Mouse (Mus musculus): ENCODE measurements around the gene Traip.

Gene Traip

DNA sequence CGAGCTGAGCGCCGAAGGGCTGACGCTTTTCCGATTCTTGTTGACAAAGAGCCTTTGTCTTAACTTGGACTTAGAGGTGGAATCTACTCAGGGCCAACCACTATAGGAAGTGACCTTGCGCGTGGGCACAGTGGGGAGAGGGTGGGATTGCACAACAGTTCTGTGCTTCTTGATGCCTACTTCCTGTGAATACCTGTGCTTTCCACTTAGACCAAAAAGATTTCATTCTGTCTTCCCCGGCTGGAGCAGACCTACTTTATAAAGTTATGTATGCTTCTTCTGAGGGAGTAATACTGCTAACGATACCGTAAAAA is at the start of gene Traip:
Gene Traip (plus strand): TSS at position 215 of the 314 bp plus-strand sequence.
- DNase-seq = no peak

DNA sequence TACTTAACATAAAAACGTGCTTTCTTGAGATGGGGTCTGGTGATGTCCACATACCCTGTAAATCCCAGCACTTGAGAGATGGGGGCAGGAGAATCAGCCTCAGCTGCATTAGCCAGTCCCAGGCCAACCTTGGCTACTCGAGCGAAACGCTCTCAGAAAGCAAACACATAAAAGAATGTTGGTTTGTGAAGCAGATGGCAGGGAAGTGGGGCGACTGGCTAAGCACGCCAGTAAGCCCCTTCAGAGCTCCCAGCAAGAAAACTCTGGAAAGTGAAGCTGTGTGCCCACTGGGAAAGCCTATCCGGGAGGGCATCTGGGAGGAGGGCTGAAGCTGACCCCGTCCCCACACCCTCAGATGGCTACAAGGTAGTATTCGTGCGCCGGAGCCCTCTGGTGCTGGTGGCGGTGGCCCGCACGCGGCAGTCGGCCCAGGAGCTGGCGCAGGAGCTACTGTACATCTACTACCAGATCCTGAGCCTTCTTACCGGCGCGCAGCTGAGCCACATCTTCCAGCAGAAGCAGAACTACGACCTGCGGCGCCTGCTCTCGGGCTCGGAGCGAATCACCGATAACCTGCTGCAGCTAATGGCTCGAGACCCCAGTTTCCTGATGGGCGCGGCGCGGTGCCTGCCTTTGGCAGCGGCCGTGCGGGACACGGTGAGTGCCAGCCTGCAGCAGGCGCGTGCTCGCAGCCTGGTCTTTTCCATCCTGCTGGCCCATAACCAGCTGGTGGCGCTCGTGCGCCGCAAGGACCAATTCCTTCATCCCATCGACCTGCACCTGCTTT is 48.9 kb upstream of the Traip start:
- peak; percentile 85 to 91 for DNase-seq

DNA sequence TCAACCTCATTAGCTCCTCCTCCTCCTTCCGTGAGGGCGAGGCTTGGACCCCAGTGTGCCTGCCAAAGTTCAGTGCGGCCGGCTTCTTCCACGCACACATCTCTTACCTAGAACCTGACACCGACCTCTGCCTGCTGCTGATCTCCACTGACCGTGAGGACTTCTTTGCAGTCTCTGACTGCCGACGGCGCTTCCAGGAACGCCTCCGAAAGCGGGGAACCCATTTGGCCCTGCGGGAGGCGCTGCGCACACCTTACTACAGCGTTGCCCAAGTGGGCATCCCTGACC is 48.4 kb upstream of the Traip start:
- no peak for DNase-seq

DNA sequence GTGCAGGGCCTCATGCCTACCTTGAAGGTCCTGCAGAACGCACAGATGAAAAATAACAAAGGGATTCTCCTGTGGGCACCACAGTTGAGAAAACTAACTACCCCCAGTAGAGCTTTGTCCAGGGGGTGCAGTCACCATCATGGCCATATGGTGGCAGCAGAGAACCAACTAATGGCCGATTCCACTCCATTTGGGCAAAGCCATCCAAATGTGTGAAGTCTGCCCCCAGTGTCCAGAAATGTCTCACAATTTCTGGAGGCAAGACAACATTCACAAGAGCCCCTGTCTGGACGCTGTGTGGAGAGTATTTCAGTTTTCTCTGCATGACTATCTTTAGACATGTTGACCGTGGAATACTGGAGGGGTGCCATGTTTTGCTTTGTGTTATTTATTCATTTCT is 45.2 kb upstream of the Traip start:
- peak; percentile 93 to 94 for DNase-seq

DNA sequence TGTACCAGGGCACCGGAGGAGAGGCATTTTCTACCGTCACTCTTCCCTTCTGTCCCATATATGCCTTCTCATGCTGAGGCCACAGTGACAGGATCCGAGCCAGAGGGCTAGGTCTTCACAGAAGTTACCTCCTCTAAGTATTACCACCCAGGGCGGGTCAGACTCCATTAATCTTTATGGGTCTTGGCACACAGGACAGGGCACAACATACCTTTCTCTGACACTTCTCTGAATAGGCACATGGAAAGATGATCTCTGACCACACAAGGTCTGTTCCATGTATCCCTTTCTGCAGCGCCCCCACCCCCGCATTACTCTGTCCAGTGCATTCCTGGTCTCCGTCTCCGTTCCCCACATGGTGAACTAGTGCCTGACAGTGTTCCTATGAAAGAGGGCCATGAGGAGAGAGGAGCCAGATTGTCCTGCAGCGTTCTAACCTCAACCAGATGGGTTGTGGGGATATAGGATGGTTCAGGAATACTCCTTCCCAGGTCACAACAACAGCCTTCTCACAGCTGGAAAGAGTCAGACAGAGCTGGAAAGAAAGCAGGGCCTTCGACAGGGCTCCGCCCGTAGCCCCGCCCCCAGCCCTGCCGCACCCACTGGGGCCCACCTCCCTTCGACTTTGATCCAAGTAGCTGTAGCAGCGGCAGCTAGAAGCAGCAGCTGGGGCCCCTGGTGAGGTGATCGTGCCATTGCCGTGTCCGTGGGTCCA is 43.5 kb upstream of the Traip start, which contains the start of gene Mst1r:
Gene Mst1r (plus strand): TSS at position 622 of the 715 bp plus-strand sequence.
- peak; percentile 88 to 92 for DNase-seq

DNA sequence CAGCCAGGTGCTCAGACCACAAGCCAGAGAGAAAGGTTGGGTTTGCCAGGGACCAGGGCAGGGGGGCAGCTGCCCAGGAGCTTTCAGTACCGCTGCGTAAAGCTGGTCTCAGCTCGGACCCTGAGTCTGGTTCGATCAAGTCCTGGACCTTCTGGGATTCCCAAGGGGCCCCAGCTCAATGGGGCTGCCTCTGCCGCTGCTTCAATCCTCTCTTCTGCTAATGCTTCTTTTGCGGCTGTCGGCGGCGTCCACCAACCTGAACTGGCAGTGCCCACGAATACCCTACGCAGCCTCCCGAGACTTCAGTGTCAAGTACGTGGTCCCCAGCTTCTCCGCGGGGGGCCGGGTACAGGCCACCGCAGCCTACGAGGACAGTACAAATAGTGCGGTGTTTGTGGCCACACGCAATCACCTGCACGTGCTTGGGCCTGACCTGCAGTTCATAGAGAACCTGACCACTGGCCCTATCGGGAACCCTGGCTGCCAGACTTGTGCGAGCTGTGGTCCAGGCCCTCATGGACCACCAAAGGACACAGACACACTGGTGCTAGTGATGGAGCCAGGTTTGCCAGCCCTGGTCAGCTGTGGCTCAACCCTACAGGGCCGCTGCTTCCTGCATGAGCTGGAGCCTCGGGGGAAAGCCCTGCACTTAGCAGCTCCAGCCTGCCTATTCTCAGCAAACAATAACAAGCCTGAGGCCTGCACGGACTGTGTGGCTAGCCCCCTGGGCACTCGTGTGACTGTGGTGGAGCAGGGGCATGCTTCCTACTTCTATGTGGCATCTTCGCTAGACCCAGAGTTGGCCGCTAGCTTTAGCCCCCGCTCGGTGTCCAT is 42.8 kb upstream of the Traip start:
- peak in 1 of 2 experiments; percentile 36 for DNase-seq

DNA sequence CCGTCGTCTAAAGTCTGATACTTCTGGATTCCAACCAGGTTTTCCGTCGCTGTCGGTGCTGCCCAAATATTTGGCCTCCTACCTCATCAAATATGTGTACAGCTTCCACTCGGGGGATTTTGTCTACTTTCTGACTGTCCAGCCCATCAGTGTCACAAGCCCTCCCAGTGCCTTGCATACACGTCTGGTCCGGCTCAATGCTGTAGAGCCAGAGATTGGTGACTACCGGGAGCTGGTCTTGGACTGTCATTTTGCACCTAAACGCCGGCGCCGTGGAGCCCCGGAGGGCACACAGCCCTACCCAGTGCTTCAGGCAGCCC is 42.2 kb upstream of the Traip start:
- no peak for DNase-seq

DNA sequence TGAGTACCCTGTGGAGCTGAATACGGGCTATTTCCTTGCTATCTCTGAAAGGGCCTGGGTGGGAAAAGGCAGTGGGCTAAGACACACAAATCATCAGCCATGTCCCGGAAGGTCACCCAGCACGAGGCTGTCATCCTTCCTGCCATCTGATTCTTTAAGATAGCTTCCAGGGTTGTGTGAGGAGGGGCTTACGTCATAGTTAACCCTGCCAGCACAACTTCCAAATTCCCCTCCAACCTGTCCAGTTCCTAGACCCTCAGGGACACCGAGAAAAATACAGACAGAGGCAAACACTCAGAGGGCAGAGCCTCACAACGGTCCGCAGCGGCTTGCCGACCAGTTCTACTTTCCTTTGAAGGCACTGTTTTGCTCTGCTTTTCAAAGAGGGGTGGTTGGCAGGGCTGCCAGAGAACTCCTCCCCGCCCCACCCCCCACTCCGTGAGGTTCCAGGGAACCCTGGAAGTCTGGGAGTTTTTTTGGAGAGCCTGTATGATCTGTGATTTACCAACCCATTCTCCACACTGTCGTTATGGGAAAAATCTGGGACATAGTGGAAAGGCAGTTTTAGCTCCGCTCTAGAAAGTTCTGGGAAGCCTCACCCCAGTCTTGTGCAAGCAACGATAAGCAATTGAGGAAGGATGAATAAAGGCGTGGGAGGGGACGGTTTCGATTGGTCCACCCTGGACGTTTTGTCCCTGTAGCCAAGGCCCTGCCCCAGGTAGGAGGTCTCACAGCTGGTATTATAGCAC is 41.4 kb upstream of the Traip start:
- peak in 1 of 2 experiments; percentile 23 for DNase-seq

DNA sequence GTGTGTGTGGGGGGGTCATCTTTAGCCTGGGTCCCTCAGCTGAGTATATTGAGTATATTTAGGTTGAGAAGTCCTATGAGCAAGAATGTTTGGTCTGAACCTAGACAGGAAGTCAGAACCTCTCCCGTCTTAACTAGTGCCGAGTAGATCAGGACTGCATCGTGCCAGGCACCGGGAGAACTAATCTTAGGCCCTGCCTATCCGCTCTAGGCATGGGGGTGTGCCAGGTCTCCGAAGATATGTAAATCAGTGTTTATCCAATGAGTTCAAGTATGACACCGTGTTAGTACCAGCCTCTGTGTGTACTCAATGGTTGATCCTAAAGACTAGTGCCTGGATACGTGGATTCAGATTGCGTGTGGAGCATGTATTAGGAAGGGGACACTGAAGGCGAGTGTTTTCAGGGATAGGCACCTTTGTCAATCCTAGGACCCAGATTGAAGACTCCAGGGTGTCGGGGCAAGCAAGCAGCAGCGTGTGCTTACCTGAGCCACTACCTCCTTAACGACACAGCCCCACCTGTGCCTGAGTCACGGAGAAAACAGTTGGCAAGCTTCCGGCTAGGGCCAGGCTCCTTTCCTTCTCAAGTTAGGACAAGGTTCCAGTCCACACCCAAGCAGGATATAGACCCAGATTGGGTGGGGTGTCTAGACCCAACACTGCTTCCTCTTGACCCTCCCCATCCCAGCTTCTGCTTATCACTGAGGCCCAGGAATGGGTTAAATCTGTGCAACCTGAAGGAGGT is 39.7 kb upstream of the Traip start:
- no peak for DNase-seq

DNA sequence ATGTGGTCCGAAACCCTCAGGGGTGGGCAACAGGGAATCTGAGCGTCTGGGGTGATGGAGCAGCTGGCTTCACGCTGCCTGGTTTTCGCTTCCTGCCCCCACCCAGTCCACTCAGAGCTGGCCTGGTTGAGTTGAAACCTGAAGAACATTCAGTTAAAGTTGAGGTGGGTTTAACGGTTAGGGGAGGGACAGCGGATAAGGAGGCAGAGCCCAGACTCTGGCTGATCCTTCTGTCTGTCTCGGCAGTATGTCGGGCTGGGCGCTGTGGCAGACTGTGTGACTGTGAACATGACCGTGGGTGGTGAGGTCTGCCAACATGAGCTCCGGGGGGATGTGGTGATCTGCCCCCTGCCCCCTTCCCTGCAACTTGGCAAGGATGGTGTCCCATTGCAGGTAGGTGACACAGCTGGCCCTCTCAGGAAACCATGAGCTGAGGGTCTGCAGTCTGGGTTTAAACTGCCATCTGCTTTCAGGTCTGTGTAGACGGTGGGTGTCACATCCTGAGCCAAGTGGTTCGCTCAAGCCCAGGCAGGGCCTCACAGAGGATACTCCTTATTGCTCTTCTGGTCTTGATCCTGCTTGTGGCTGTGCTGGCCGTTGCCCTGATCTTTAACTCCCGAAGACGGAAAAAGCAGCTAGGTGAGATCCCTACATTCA is 35.0 kb upstream of the Traip start:
- DNase-seq = no peak

DNA sequence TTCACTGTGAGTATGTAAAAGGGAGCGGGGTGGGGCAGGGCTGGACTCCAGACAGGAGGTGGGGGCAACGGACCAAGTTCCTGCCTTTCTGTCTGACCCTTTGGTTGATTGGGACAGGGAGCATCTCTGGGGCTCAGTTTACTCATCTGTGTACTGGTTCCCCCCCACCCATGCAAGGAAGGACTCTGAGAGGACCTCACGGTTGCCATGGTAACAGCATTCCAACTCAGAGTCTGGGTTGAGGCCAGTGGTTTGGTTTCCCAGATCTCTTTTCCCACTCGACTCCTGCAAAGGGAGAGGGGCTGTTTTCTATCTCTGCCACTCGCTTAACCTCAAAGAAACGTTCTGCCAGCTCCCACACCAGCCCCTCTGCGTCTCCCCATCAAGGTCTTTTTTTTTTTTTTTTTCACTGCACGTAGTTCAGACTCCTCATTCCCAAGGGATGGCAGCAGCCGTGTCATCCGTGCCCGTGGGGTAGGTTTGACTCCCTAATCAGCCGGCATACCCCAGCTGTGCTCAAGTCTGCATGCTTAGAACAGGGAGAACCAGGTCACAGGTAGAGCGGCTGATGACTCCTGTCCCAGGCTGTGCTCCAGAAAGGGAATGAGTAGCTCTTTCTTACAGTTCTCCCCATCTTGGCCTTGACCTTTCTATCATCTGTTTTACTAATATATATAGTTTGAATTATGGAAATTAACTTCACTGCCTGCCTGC is 31.9 kb upstream of the Traip start:
- DNase-seq = peak in 1 of 2 experiments; percentile 31

DNA sequence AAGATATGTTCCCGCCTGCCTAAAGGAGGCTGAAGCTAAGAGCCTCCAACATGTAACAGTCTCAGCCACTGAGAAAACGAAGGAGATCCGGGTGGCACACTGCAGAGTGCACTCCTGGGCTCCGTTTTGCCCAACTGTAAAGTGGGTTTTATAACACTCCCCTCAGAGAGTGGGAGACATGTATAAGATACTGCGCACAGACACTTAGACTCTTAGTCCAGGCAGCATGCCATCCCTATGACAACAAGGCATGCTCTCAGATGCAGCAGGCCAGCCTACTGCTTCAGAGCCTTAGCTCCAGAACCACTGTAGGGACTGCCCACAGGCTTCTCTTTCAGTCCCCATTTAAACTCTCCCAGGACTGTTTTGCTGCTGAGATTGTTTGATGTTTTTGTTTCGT is 31.1 kb upstream of the Traip start:
- DNase-seq = no peak

DNA sequence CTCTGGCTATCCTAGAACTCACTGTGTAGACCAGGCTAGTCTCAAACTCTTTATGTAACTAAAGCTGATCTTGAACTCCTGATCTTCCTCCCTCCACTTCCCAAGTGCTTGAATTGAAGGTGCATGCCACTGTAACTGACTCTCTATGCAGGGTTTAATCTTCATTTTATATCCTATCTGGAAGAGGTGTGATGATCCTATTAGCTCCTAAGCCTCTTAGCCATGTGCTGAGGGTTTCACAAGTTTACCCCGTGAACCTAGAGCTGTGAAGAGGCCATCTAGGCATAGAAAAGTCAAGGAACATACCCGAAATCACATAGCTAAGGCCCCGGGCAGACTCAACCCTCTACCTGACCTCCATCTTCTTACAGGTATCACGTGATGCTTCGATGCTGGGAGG is 30.5 kb upstream of the Traip start:
- no peak for DNase-seq

DNA sequence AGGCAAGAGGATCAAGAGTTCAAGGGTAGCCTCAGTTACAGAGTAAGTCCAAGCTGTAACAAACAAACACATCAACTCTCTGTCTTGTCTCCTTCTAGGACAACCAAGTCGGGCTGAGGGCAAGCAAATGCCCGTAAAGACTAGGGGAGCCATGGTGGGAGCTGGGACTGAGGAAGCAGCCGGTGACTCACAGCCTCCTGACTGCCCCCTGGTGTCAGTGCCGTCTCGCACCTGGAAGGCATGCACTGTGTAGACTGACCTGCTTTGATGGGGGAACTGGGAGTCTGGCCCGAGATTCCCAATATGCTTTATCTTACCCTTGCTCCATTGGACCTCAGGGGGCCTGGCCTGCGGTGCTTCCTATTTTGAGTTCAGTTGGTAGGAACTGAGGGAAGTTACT is 26.9 kb upstream of the Traip start:
- peak; percentile 81 to 82 for DNase-seq

DNA sequence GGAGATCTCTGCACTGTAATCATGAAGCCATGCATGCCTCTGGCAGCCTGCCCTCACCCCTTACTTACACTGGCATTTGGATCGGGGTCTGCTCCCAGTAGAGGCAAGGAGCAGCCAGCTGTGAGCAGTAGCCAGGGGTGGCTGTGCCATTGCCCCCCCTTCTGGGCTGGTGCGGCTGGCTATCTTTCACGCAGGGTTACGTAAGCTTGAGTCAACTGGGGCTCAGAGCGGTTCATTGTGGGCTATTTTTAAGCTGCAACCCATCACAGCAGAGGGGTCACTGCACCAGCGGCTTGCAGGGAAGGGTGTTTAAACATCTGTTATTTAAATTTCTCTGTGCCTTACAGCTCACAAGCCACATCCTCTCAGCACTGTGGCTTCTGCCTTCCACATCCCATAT is 26.0 kb upstream of the Traip start:
- no peak for DNase-seq

DNA sequence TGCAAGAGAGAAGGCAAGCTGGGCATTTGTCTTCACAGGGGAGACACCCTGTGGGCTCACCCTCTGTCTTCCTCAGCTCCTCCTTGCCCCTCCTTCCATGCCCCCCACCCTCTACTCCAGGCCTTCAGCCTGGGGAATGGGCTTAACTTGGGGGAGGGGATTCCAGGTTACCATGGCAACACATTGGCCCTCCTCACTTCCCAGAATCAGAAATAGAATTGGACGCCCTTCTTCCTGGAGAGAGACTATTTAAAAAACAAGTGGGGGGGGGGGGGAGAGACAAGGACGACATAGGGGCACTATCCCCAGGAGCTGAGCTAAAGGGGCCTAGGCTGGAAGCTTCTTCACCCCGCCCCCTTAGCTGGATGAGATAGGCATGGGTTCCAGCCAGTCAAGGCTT is 24.7 kb upstream of the Traip start:
- no peak for DNase-seq

DNA sequence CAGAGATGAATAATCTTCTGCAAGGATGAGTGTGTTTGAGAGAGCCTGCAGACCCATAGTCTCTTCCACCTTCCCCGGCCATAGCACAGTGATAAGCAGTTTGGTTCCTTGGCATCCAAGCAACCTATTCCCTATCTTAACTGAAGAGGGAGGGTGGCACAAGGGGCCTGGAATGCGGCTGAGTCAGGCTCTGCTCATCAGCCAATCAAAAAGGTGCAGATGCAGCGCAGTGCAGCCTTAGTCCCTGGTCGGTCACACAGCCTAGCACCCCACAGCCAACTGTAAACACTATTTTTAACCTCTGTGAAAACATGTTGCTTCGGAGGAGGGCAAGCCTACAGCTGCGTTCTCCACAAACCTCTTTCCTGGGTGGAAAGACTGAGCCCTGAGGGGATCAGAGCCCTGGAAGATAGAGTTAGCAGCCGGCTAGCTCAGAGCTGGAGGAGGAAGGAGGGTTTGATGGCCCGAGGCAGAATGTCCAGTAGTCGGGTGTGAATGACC is 23.0 kb upstream of the Traip start:
- no peak for DNase-seq

DNA sequence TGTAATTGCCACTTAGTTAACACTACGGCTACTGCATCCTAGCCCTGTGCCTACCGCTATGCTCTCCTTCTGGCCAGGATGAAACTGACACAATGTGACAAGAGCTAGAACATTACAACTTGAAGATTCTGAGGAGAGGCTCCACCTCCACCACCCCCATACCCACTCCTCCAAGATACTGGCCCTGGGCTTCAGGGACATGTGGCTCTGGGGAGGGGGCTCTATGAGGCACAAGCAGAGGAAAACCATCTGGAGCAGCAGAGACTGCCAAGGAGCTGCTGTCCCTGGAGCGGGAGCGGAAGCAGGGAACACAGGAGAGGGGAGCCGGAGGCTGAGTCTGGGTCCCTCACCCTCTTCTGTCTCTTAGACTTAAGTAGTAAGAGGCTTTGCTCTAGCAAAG is 22.2 kb upstream of the Traip start:
- peak in 1 of 2 experiments; percentile 26 for DNase-seq

DNA sequence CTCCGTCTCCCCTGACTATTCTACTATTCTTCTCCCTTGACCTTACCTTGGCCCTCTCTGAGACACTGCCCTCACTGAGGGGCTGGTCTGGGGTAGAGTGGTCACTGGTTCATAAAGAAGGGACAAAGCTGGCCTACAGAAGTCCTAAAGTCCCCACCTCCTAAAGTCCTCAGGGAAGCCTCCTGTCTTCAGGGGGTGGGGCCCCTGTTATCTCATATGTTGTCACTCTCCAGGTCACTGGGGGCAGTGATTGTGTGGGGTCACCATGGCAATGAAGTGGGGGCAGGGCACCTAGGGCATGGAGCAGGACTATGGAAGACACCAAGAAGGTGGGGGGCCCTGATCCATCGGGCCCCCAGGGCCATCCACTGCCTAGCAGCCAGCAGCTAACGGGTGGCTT is 21.8 kb upstream of the Traip start, which contains the start of gene Actl11:
Gene Actl11 (plus strand): TSS at position 301 of the 400 bp plus-strand sequence.
- DNase-seq = no peak

DNA sequence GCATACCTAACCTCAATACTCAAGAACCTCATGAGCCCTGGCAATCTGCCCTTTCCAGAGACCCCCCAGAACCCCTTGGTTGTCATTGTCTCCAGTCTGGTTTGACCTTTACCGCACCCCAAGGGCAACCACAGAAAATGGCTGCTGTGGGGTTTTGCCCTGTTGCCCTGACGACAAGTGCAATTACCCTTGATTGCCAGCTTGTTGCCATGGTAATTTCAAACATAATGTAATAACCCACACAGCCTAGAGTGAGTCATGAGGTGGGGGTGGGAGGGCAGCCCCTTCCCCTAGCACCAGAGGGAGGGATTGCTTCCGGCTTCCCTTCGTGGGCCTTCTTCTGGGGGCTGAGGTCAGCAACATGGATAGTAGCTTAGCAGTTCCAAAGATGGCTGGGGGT is 17.7 kb upstream of the Traip start:
- DNase-seq = no peak

DNA sequence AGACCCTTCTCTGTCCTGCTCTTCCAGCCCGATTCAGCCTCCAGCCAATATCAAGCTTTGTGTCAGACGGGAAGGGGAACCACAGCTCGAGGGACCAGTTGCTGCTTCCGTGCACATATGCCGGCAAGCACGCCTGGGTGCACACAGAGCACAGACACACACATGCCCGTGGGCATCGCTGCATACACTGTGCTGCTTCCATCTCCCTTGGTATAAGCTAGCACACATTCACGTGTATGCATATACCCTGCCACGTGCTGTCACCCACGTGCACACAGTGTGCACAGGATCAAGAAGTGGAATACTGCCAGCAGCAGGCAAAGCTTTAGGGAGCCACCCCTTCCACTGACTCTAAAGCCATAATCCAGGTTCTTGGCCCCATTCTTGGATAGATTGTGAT is 15.8 kb upstream of the Traip start:
- DNase-seq = no peak
